Mouse (Mus musculus) hindbrain, embryonic 10.5 days (tissue): ENCODE data around the gene Mns1. TPM values are rescaled to one million over a fixed set of nuclear protein-coding genes. Genes with fewer than 3 reads are reported as not detected.

ENCODE experiments used
- DNase-seq: peaks from one replicate; pipeline ENCODE4 v3.0.0-alpha.2; 2017; ENCODE audit warnings: low spot score
- H3K27ac ChIP-seq: fragments of 300-500 bp; sonication (generic); 2 replicates; pipeline ENCODE4 v1.5.1; 2016; ENCODE audit warnings: mild to moderate bottlenecking, moderate library complexity
- H3K27me3 ChIP-seq: fragments of 300-500 bp; sonication (generic); 2 replicates; pipeline ENCODE4 v1.6.1; 2016; ENCODE audit warnings: mild to moderate bottlenecking; ENCODE audit not compliant: poor library complexity, insufficient read depth, severe bottlenecking
- H3K36me3 ChIP-seq: fragments of 300-500 bp; sonication (generic); 2 replicates; pipeline ENCODE4 v1.6.1; 2016; ENCODE audit warnings: mild to moderate bottlenecking, moderate library complexity
- H3K4me1 ChIP-seq: fragments of 300-500 bp; sonication (generic); replicated peaks from 2 replicates; pipeline ENCODE4 v1.6.1; 2016; ENCODE audit warnings: mild to moderate bottlenecking
- H3K4me3 ChIP-seq: fragments of 300-500 bp; sonication (generic); 2 replicates; pipeline ENCODE4 v1.5.1; 2016; ENCODE audit warnings: mild to moderate bottlenecking, moderate library complexity
- H3K9me3 ChIP-seq: fragments of 300-500 bp; sonication (generic); 2 replicates; pipeline ENCODE4 v1.6.1; 2016; ENCODE audit warnings: mild to moderate bottlenecking, moderate library complexity
- WGBS: fragments of 180-500 bp; shearing (Covaris S2); methylation state at CpG from one replicate; pipeline ENCODE4 v1.1.7; 2016; 5-methylcytosine and 5-hydroxymethylcytosine counted together
- polyA plus RNA-seq: library from polyadenylated mRNA; unstranded; fragments of >200 nt; fragmentation: Nextera tagmentation; extraction: Ambion mirVana; gene quantifications from 2 replicates; pipeline ENCODE4 v1.2.1, GENCODE M21; 2016

The Mns1 gene
- polyA plus RNA-seq, 1 experiment from 2014 or later, result 32.3 TPM

DNA sequence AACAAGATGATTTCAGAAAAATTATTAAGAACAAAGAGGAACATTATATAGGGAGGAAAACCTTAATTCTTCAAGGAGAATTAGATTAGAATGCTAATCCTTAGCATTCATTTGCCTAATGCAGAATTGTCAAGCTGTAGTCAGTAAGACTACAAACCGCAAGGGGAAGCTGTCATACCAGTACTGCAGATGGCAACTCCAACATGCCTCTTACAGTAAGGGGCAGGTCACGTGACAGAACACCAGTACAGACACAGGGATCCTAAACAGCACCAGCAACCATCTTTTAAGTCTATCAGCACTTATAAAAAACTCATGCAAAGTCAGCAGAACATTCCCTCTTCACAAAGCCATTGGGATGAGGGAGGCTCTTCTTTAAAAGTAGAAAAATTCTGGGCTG lies 55.7 kb downstream of the Mns1 start:
- no peak overlapping the region for H3K27ac ChIP-seq
- H3K4me3 ChIP-seq, result no peak overlapping the region
- H3K27me3 ChIP-seq, result no peaks in the 10 kb centered on the region
- H3K9me3 ChIP-seq, result no peaks in the 10 kb centered on the region
- H3K4me1 ChIP-seq, result peaks cover 14% of the 10 kb centered on the region
- no peak for DNase-seq
- 91% methylated on average over 2 of the region's 2 CpGs for WGBS
- peaks cover 5% of the 10 kb centered on the region for H3K36me3 ChIP-seq

- Histone ChIP-seq H3K4me3 (no peak overlapping the region), H3K9me3 (no peaks in the 10 kb centered on the region), H3K36me3 (peaks cover 4% of the 10 kb centered on the region), H3K4me1 (peaks cover 14% of the 10 kb centered on the region), H3K27me3 (no peaks in the 10 kb centered on the region), H3K27ac (no peak overlapping the region)
- no peak for DNase-seq
- WGBS, result 86% methylated on average over 3 of the region's 3 CpGs
Measured at GRCm38 (mm10) chr9:72493984-72494685, 56.3 kb downstream of the Mns1 start.

DNA sequence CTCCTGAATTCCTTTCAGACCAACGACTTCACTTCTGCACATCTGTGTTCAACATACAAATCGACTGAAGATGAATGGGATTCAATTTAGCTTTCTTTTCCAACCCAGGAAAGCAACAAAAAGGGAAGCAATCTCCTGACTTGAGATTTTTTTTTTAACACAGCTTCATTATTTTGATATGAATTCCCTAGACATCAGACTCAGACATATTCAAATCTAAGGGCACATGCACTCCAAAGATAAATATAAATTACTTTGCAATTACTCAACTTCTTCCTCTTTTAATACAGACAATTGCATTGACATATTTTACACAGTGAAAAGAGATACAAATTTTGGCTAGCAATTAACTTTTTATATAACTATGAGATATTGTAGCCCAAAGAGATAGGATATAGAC lies 58.9 kb downstream of the Mns1 start:
- Histone ChIP-seq H3K27me3 (no peaks in the 10 kb centered on the region), H3K4me3 (no peak overlapping the region), H3K36me3 (no peaks in the 10 kb centered on the region), H3K4me1 (peaks cover 7% of the 10 kb centered on the region), H3K27ac (no peak overlapping the region), H3K9me3 (no peaks in the 10 kb centered on the region)
- 82% methylated on average over 2 of the region's 2 CpGs for WGBS
- no peak for DNase-seq

DNA sequence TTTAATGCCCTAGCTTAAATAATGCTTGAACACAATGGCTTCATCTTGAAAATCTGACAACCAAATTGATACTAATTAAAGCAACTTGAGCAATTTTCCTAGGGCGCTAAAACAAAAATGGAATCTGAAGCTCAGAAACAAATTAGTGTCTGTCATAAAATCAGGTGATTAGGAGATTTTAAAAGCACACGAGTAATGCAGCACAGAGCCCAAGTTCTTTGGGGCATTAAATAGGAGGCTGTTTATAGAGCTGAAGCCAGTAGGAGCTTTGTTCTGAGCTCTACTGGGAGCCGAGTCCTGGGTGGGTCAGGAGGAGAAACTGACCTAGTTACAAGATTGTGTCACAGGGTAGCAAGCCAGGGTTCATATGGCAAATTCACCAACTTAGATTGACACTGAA lies 59.4 kb downstream of the Mns1 start:
- DNase-seq, result no peak
- Histone ChIP-seq H3K27me3 (no peaks in the 10 kb centered on the region), H3K9me3 (no peaks in the 10 kb centered on the region), H3K4me1 (peaks cover 4% of the 10 kb centered on the region), H3K36me3 (no peaks in the 10 kb centered on the region), H3K4me3 (no peak overlapping the region), H3K27ac (no peak overlapping the region)
- WGBS, result 82% methylated on average over 3 of the region's 3 CpGs

Other genes with a start within 250 kb of the Mns1 start
- gene Zfp280d, start 163.2 kb upstream of the Mns1 start, polyA plus RNA-seq, result 41.2 and 49.3 TPM in 2 replicates
- 47.0 and 66.3 TPM in 2 replicates for gene Tex9, start 54.2 kb downstream of the Mns1 start, polyA plus RNA-seq
- gene Rfx7, start 94.2 kb downstream of the Mns1 start, polyA plus RNA-seq, result 14.3 and 14.7 TPM in 2 replicates
- gene Nedd4, start 224.3 kb downstream of the Mns1 start, polyA plus RNA-seq, result 556 and 636 TPM in 2 replicates